Comparison of ENCODE assay signal across 8 mouse cellular contexts in the genomic region with DNA sequence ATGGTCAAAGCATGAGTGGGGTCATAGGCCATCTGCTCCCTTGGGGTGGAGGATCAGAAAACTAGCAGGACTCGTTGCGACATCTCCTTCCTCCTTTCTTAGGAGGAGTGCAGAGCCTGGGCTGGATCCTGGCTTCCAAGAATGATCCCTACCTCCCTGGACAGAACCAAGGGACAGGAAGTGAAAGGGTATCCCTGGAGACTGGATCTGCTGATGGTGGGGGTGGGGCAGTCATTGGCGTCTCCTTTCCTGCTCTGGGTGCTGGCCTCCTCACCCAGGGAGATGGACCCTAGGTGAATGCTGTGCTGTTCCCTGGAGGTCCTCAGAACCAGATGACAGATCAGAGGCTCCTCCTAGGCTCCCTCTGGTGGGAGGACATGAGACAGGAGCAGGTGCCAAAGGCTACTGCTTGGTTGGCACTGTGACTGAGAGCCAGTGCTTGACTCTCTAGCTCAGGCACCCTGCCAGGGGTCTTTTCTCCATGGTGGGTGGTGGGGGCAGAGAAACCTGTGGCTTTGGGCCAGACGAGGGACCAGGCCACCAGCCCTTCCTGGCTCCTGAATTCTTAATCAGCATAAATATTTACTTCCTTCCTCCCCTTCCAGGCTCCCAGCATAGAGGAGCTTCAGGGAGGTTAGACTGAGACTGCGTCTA. TPM values are rescaled to one million over a fixed set of nuclear protein-coding genes. Genes with fewer than 3 reads are reported as not detected.
DNase-seq lines count a peak whose midpoint lies in the region; ATAC-seq and TF ChIP-seq lines count a peak whose summit lies in the region.

No protein-coding gene starts in this region.

- peaks cover 45% of the 10 kb centered on the region for H3K36me3 ChIP-seq in E14TG2a.4 (ENCODE audit: insufficient read depth, low read length)
- H3K36me3 ChIP-seq in hindbrain, embryonic 13.5 days, result peaks cover 26% of the 10 kb centered on the region
- H3K36me3 ChIP-seq in limb, embryonic 15.5 days, result peaks cover 27% of the 10 kb centered on the region
- peaks cover 3% of the 10 kb centered on the region for H3K36me3 ChIP-seq in midbrain, embryonic 16.5 days (ENCODE audit: control insufficient read depth, insufficient read depth, low read length)

- WGBS in hindbrain, embryonic 13.5 days, result 40% methylated on average over 5 of the region's 5 CpGs
- 37% methylated on average over 5 of the region's 5 CpGs for WGBS in limb, embryonic 15.5 days
- 34% methylated on average over 5 of the region's 5 CpGs for WGBS in midbrain, embryonic 16.5 days

- 0 out of 2 replicates have a peak overlapping the region, but pooled peaks have one; percentile 43 for H3K9ac ChIP-seq in hindbrain, embryonic 13.5 days
- H3K9ac ChIP-seq in limb, embryonic 15.5 days, result no peak overlapping the region
- no peak overlapping the region for H3K9ac ChIP-seq in midbrain, embryonic 16.5 days (ENCODE audit: low read depth, low read length)

- no peaks in the 10 kb centered on the region for H3K9me3 ChIP-seq in E14TG2a.4 (ENCODE audit: low read length)
- H3K9me3 ChIP-seq in hindbrain, embryonic 13.5 days, result no peaks in the 10 kb centered on the region
- no peaks in the 10 kb centered on the region for H3K9me3 ChIP-seq in limb, embryonic 15.5 days
- H3K9me3 ChIP-seq in midbrain, embryonic 16.5 days (replicated peaks; ENCODE audit: control insufficient read depth, low read length, poor library complexity, severe bottlenecking), result no peaks in the 10 kb centered on the region

- peak; percentile 57 for DNase-seq in ZHBTc4 (ENCODE audit: low read depth, low spot score)
- peak; percentile 72 for DNase-seq in gastrocnemius, adult 18-20 months (ENCODE audit: low spot score)
- DNase-seq in c-Kit-positive CD71-positive TER-119-positive erythroid progenitor cells, embryonic 14.5 days (ENCODE audit: low spot score), result no peak
- no peak for DNase-seq in urinary bladder, postnatal 10 days (ENCODE audit: low spot score)

- peaks cover 98% of the 10 kb centered on the region for H3K4me1 ChIP-seq in E14TG2a.4 (replicated peaks; ENCODE audit: low read depth, low read length)
- peaks cover 66% of the 10 kb centered on the region for H3K4me1 ChIP-seq in hindbrain, embryonic 13.5 days (replicated peaks)
- H3K4me1 ChIP-seq in limb, embryonic 15.5 days, result peaks cover 72% of the 10 kb centered on the region
- H3K4me1 ChIP-seq in midbrain, embryonic 16.5 days (ENCODE audit: control insufficient read depth, insufficient read depth, low read length), result peaks cover 15% of the 10 kb centered on the region; the same call in 1 of the 2 replicates

- H3K27ac ChIP-seq in hindbrain, embryonic 13.5 days, result 0 out of 2 replicates have a peak overlapping the region, but pooled peaks have one; percentile 35
- peak overlapping the region; percentile 58 for H3K27ac ChIP-seq in limb, embryonic 15.5 days
- H3K27ac ChIP-seq in midbrain, embryonic 16.5 days (ENCODE audit: low read length), result 0 out of 2 replicates have a peak overlapping the region, but pooled peaks have one; percentile 8

- H3K4me2 ChIP-seq in hindbrain, embryonic 13.5 days, result no peak overlapping the region
- no peak overlapping the region for H3K4me2 ChIP-seq in limb, embryonic 15.5 days
- H3K4me2 ChIP-seq in midbrain, embryonic 16.5 days (ENCODE audit: low read length), result no peak overlapping the region

- no peaks in the 10 kb centered on the region for H3K27me3 ChIP-seq in E14TG2a.4 (ENCODE audit: insufficient read depth, low read length)
- H3K27me3 ChIP-seq in hindbrain, embryonic 13.5 days, result no peaks in the 10 kb centered on the region
- H3K27me3 ChIP-seq in limb, embryonic 15.5 days, result no peaks in the 10 kb centered on the region
- no peaks in the 10 kb centered on the region for H3K27me3 ChIP-seq in midbrain, embryonic 16.5 days (ENCODE audit: control insufficient read depth, insufficient read depth, low read depth, low read length)

- no peak for TF ChIP-seq CTCF in E14TG2a.4 (conservative IDR thresholded peaks at IDR 0.05; ENCODE audit: low read length)

- ATAC-seq in hindbrain, embryonic 13.5 days (ENCODE audit: low FRiP score), result no peak; the same call in 1 of the 2 replicates
- ATAC-seq in limb, embryonic 15.5 days (ENCODE audit: insufficient number of reproducible peaks, low FRiP score, low TSS enrichment, low read depth), result no peak
- ATAC-seq in midbrain, embryonic 16.5 days, result 0 out of 2 replicates have a peak, but pooled peaks have one; percentile 23

- peak overlapping the region; percentile 53 for H3K4me3 ChIP-seq in E14TG2a.4 (replicated peaks; ENCODE audit: low read length)
- H3K4me3 ChIP-seq in hindbrain, embryonic 13.5 days, result no peak overlapping the region
- H3K4me3 ChIP-seq in limb, embryonic 15.5 days, result no peak overlapping the region
- no peak overlapping the region for H3K4me3 ChIP-seq in midbrain, embryonic 16.5 days (ENCODE audit: low read depth, low read length)

RNA-seq across cellular contexts. Expression of a gene that starts 12.0 kb away (rescaled TPM):
- total RNA-seq in gastrocnemius, adult 18-20 months (2021), result 1 to 10 TPM; 4.0 to 7.3 TPM
- 21.8 and 22.5 TPM in 2 replicates for polyA plus RNA-seq in hindbrain, embryonic 13.5 days (2015; fragmentation: Nextera tagmentation; extraction: Ambion mirVana)
- 31.7 and 34.9 TPM in 2 replicates for polyA plus RNA-seq in limb, embryonic 15.5 days (2015; fragmentation: Nextera tagmentation; extraction: Ambion mirVana)
- 13.0 and 14.0 TPM in 2 replicates for polyA plus RNA-seq in midbrain, embryonic 16.5 days (2015; fragmentation: Nextera tagmentation; extraction: Ambion mirVana)

RNA-seq across cellular contexts. Expression of a gene that starts 18.2 kb away (rescaled TPM):
- total RNA-seq in gastrocnemius, adult 18-20 months (2021), result 100 to 1,000 TPM; 108 to 113 TPM
- polyA plus RNA-seq in hindbrain, embryonic 13.5 days (2015; fragmentation: Nextera tagmentation; extraction: Ambion mirVana), result 169 and 188 TPM in 2 replicates
- polyA plus RNA-seq in limb, embryonic 15.5 days (2015; fragmentation: Nextera tagmentation; extraction: Ambion mirVana), result 75.8 and 83.1 TPM in 2 replicates
- polyA plus RNA-seq in midbrain, embryonic 16.5 days (2015; fragmentation: Nextera tagmentation; extraction: Ambion mirVana), result 144 and 153 TPM in 2 replicates

RNA-seq across cellular contexts. Expression of a gene that starts 33.2 kb away (rescaled TPM):
- total RNA-seq in gastrocnemius, adult 18-20 months (2021), result 1 to 10 TPM; 4.1 to 5.0 TPM
- polyA plus RNA-seq in hindbrain, embryonic 13.5 days (2015; fragmentation: Nextera tagmentation; extraction: Ambion mirVana), result 6.3 and 7.3 TPM in 2 replicates
- 41.5 and 45.1 TPM in 2 replicates for polyA plus RNA-seq in limb, embryonic 15.5 days (2015; fragmentation: Nextera tagmentation; extraction: Ambion mirVana)
- 4.2 and 4.3 TPM in 2 replicates for polyA plus RNA-seq in midbrain, embryonic 16.5 days (2015; fragmentation: Nextera tagmentation; extraction: Ambion mirVana)

RNA-seq across cellular contexts. Expression of a gene that starts 33.2 kb away (rescaled TPM):
- 100 to 1,000 TPM in 1 of 2 experiments, 10 to 100 TPM in 1; 91.1 to 101 TPM for total RNA-seq in gastrocnemius, adult 18-20 months (2021)
- polyA plus RNA-seq in hindbrain, embryonic 13.5 days (2015; fragmentation: Nextera tagmentation; extraction: Ambion mirVana), result 52.7 and 54.8 TPM in 2 replicates
- 60.5 and 65.1 TPM in 2 replicates for polyA plus RNA-seq in limb, embryonic 15.5 days (2015; fragmentation: Nextera tagmentation; extraction: Ambion mirVana)
- 69.2 and 70.2 TPM in 2 replicates for polyA plus RNA-seq in midbrain, embryonic 16.5 days (2015; fragmentation: Nextera tagmentation; extraction: Ambion mirVana)

RNA-seq across cellular contexts. Expression of a gene that starts 46.9 kb away (rescaled TPM):
- total RNA-seq in gastrocnemius, adult 18-20 months (2021), result 1 to 10 TPM; 2.7 to 2.9 TPM
- polyA plus RNA-seq in hindbrain, embryonic 13.5 days (2015; fragmentation: Nextera tagmentation; extraction: Ambion mirVana), result 9.6 and 10.0 TPM in 2 replicates
- polyA plus RNA-seq in limb, embryonic 15.5 days (2015; fragmentation: Nextera tagmentation; extraction: Ambion mirVana), result 20.4 and 20.7 TPM in 2 replicates
- polyA plus RNA-seq in midbrain, embryonic 16.5 days (2015; fragmentation: Nextera tagmentation; extraction: Ambion mirVana), result 8.0 and 9.1 TPM in 2 replicates

Comparison
In these comparisons a context has a peak if more than half of its experiments do, and no peak if none do; other contexts are left out.
1. DNase-seq: peak in ZHBTc4 (single experiment) and gastrocnemius, adult 18-20 months (single experiment); none in c-Kit-positive CD71-positive TER-119-positive erythroid progenitor cells, embryonic 14.5 days (single experiment) and urinary bladder, postnatal 10 days (single experiment).
2. H3K27ac ChIP-seq: peak in every context shown above with its lines; median percentile 58 in limb, embryonic 15.5 days; 35 in hindbrain, embryonic 13.5 days; 8 in midbrain, embryonic 16.5 days.